Comparison of ENCODE assay signal across 11 mouse cellular contexts in genomic region chr5:122619686-122620296, GRCm38 (mm10). TPM values are rescaled to one million over a fixed set of nuclear protein-coding genes. Genes with fewer than 3 reads are reported as not detected.
DNase-seq lines count a peak whose midpoint lies in the region; ATAC-seq and TF ChIP-seq lines count a peak whose summit lies in the region.
"Had no signal": no experiment of that assay in that cellular context is flagged by ENCODE, and none has a peak within 500 bp of the region (broad histone marks: within the 10 kb centered on the region; RNA-seq: fewer than 3 reads in every experiment).

No protein-coding gene starts in this region.

- 66% methylated on average over 9 of the region's 9 CpGs for WGBS in heart, embryonic 10.5 days
- WGBS in olfactory bulb, adult 2 months = 35% methylated on average over 9 of the region's 9 CpGs
- 82% methylated on average over 9 of the region's 9 CpGs for WGBS in hindbrain, embryonic 16.5 days
- WGBS in midbrain, embryonic 15.5 days = 78% methylated on average over 9 of the region's 9 CpGs

- no peak overlapping the region for H3K9ac ChIP-seq in hindbrain, embryonic 16.5 days (ENCODE audit: low read depth, low read length)
- no peak overlapping the region for H3K9ac ChIP-seq in midbrain, embryonic 15.5 days
- H3K9ac ChIP-seq: liver, embryonic 12.5 days had no signal

- no peak for DNase-seq in heart, embryonic 10.5 days (ENCODE audit: low spot score)
- DNase-seq in heart, postnatal 14 days = no peak
- no peak for DNase-seq in layer of hippocampus, adult 2 months (ENCODE audit: low spot score in 2 of 2)
- no peak for DNase-seq in layer of hippocampus, postnatal 36 days
- DNase-seq: cerebellum, adult 9-10 months had no signal

- H3K4me1 ChIP-seq in heart, embryonic 10.5 days = peaks cover 42% of the 10 kb centered on the region
- H3K4me1 ChIP-seq in cortical plate, adult 2 months (ENCODE audit: control insufficient read depth, insufficient read depth, low read length) = peaks cover 4% of the 10 kb centered on the region
- peaks cover 9% of the 10 kb centered on the region for H3K4me1 ChIP-seq in olfactory bulb, adult 2 months (ENCODE audit: control insufficient read depth, insufficient read depth, low read length)
- peaks cover 5% of the 10 kb centered on the region for H3K4me1 ChIP-seq in hindbrain, embryonic 16.5 days (ENCODE audit: control insufficient read depth, insufficient read depth, low read depth, low read length)
- peaks cover 3% of the 10 kb centered on the region; the same call in 1 of the 2 replicates for H3K4me1 ChIP-seq in midbrain, embryonic 15.5 days

- no peaks in the 10 kb centered on the region for H3K9me3 ChIP-seq in heart, embryonic 10.5 days
- H3K9me3 ChIP-seq in hindbrain, embryonic 16.5 days (ENCODE audit: control insufficient read depth, low read length) = no peaks in the 10 kb centered on the region
- no peaks in the 10 kb centered on the region for H3K9me3 ChIP-seq in midbrain, embryonic 15.5 days
- H3K9me3 ChIP-seq: liver, embryonic 12.5 days had no signal

- H3K27me3 ChIP-seq in heart, embryonic 10.5 days (ENCODE audit: insufficient read depth, poor library complexity, severe bottlenecking) = no peaks in the 10 kb centered on the region
- H3K27me3 ChIP-seq in hindbrain, embryonic 16.5 days (replicated peaks; ENCODE audit: control insufficient read depth, insufficient read depth, low read length) = no peaks in the 10 kb centered on the region
- H3K27me3 ChIP-seq in midbrain, embryonic 15.5 days (replicated peaks) = no peaks in the 10 kb centered on the region

- H3K27ac ChIP-seq in heart, embryonic 10.5 days = peak overlapping the region; percentile 92
- H3K27ac ChIP-seq in layer of hippocampus, adult 2 months = peak overlapping the region; percentile 43; the same call in 1 of the 2 replicates
- H3K27ac ChIP-seq in cortical plate, adult 2 months (ENCODE audit: insufficient read depth, low read length) = peak overlapping the region; percentile 49
- peak overlapping the region; percentile 55 for H3K27ac ChIP-seq in olfactory bulb, adult 2 months (ENCODE audit: insufficient read depth, low read depth, low read length)
- H3K27ac ChIP-seq in hindbrain, embryonic 16.5 days (ENCODE audit: low read depth, low read length) = no peak overlapping the region
- H3K27ac ChIP-seq in midbrain, embryonic 15.5 days = no peak overlapping the region
- H3K27ac ChIP-seq: liver, embryonic 12.5 days had no signal

- no peak overlapping the region for H3K4me2 ChIP-seq in hindbrain, embryonic 16.5 days (ENCODE audit: low read length)
- no peak overlapping the region for H3K4me2 ChIP-seq in midbrain, embryonic 15.5 days
- H3K4me2 ChIP-seq: liver, embryonic 12.5 days had no signal

- H3K36me3 ChIP-seq in heart, embryonic 10.5 days = no peaks in the 10 kb centered on the region
- H3K36me3 ChIP-seq in hindbrain, embryonic 16.5 days (ENCODE audit: control insufficient read depth, insufficient read depth, low read length) = no peaks in the 10 kb centered on the region
- no peaks in the 10 kb centered on the region for H3K36me3 ChIP-seq in midbrain, embryonic 15.5 days (replicated peaks)
- H3K36me3 ChIP-seq: liver, embryonic 12.5 days had no signal

- no peak overlapping the region for H3K4me3 ChIP-seq in heart, embryonic 10.5 days
- H3K4me3 ChIP-seq in layer of hippocampus, adult 2 months = no peak overlapping the region
- no peak overlapping the region for H3K4me3 ChIP-seq in cortical plate, adult 2 months (ENCODE audit: insufficient read depth, low read length)
- no peak overlapping the region for H3K4me3 ChIP-seq in olfactory bulb, adult 2 months (ENCODE audit: insufficient read depth, low read depth, low read length)
- no peak overlapping the region for H3K4me3 ChIP-seq in hindbrain, embryonic 16.5 days (ENCODE audit: low read length)
- no peak overlapping the region for H3K4me3 ChIP-seq in midbrain, embryonic 15.5 days
- H3K4me3 ChIP-seq: liver, embryonic 12.5 days had no signal

- no peak for TF ChIP-seq CTCF in layer of hippocampus, adult 2 months (conservative IDR thresholded peaks at IDR 0.05)
- no peak for TF ChIP-seq CTCF in cortical plate, adult 2 months (IDR thresholded peaks at IDR 0.05; ENCODE audit: extremely low read depth, insufficient read depth, low read length)
- no peak for TF ChIP-seq CTCF in olfactory bulb, adult 2 months (IDR thresholded peaks at IDR 0.05; ENCODE audit: insufficient read depth, low read depth, low read length)

- no peak for ATAC-seq in hindbrain, embryonic 16.5 days
- no peak for ATAC-seq in midbrain, embryonic 15.5 days (replicated peaks)
- ATAC-seq: inflammation-experienced regulatory T-cells, adult 6 months; liver, embryonic 12.5 days had no signal

- TF ChIP-seq POLR2A in cortical plate, adult 2 months (IDR thresholded peaks at IDR 0.05; ENCODE audit: extremely low read depth, insufficient read depth, low read length) = no peak
- no peak for TF ChIP-seq POLR2A in olfactory bulb, adult 2 months (IDR thresholded peaks at IDR 0.05; ENCODE audit: insufficient read depth, low read depth, low read length)

- intact Hi-C loops in heart, postnatal 14 days (cut with DNase I) = loop anchor here (2.0 to 10.0 kb wide), 3 partner anchors 95 to 145 kb away; no protein-coding TSS in a partner anchor

RNA-seq across cellular contexts. Expression of gene Ift81, which starts 5.5 kb away (rescaled TPM):
- polyA plus RNA-seq in heart, embryonic 10.5 days (2016; fragmentation: Nextera tagmentation; extraction: Ambion mirVana) = 25.2 and 35.2 TPM in 2 replicates
- 10 to 100 TPM; 49.4 to 58.5 TPM for total RNA-seq in heart, postnatal 14 days (2021)
- 10 to 100 TPM; 36.0 to 38.4 TPM for total RNA-seq in layer of hippocampus, adult 2 months (2021)
- 10 to 100 TPM; 37.1 to 40.5 TPM for total RNA-seq in layer of hippocampus, postnatal 36 days (2021)
- 21.8 and 25.5 TPM in 2 replicates for polyA plus RNA-seq in cortical plate, adult 2 months (2012; rRNA removed)
- not detected in 2 replicates for polyA plus RNA-seq in olfactory bulb, adult 2 months (2012; ENCODE audit: insufficient read depth, insufficient read length, low replicate concordance, missing spikeins)
- 54.5 and 58.0 TPM in 2 replicates for polyA plus RNA-seq in hindbrain, embryonic 16.5 days (2015; fragmentation: Nextera tagmentation; extraction: Ambion mirVana)
- 64.1 and 75.6 TPM in 2 replicates for polyA plus RNA-seq in midbrain, embryonic 15.5 days (2015; fragmentation: Nextera tagmentation; extraction: Ambion mirVana)

RNA-seq across cellular contexts. Expression of gene P2rx7, which starts 23.9 kb away (rescaled TPM):
- polyA plus RNA-seq in heart, embryonic 10.5 days (2016; fragmentation: Nextera tagmentation; extraction: Ambion mirVana) = 0.33 and 0.47 TPM in 2 replicates
- total RNA-seq in heart, postnatal 14 days (2021) = 1 to 10 TPM; 4.0 to 4.3 TPM
- total RNA-seq in layer of hippocampus, adult 2 months (2021) = 1 to 10 TPM; 8.4 to 9.8 TPM
- total RNA-seq in layer of hippocampus, postnatal 36 days (2021) = 1 to 10 TPM; 7.4 to 7.7 TPM
- polyA plus RNA-seq in cortical plate, adult 2 months (2012; rRNA removed) = 18.7 and 18.9 TPM in 2 replicates
- not detected in 2 replicates for polyA plus RNA-seq in olfactory bulb, adult 2 months (2012; ENCODE audit: insufficient read depth, insufficient read length, low replicate concordance, missing spikeins)
- polyA plus RNA-seq in hindbrain, embryonic 16.5 days (2015; fragmentation: Nextera tagmentation; extraction: Ambion mirVana) = 4.8 and 6.1 TPM in 2 replicates
- polyA plus RNA-seq in midbrain, embryonic 15.5 days (2015; fragmentation: Nextera tagmentation; extraction: Ambion mirVana) = 2.9 and 3.0 TPM in 2 replicates

Comparison
In these comparisons a context has a peak if more than half of its experiments do, and no peak if none do; other contexts are left out.
1. H3K27ac ChIP-seq: peak in heart, embryonic 10.5 days (single experiment), layer of hippocampus, adult 2 months (single experiment), cortical plate, adult 2 months (single experiment) and olfactory bulb, adult 2 months (single experiment); none in hindbrain, embryonic 16.5 days (single experiment) and midbrain, embryonic 15.5 days (single experiment).